Mouse (Mus musculus): ENCODE results near the gene Mov10l1. TPM values are rescaled to one million over a fixed set of nuclear protein-coding genes. Genes with fewer than 3 reads are reported as not detected.

The Mov10l1 gene
- polyA plus RNA-seq, 1 experiment, result not detected

DNA sequence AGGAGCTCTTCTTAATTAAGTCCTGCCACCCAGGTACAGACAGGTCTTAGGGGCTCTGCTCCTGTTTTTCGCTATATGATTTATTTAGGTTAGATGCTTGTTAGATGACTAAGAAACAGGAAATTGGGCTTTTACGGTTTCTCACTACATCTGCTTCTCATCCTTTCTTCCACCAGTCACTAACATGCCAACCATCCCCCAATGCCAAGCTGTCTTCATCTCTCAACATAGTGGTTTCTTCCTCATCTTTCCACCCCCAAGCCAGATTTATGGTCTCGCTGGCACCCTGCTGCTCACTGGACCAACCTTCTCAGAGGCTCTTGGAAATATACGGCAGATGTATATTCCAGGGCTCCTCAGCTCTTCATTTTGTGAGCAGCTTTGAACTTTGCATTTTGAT, 108.0 kb downstream of the Mov10l1 start:
- Histone ChIP-seq H3K4me3 (ENCODE audit: insufficient read depth, poor library complexity, severe bottlenecking) (no peak overlapping the region), H3K79me2 (ENCODE audit: control insufficient read depth, insufficient read depth) (peaks cover 12% of the 10 kb centered on the region), H3K36me3 (ENCODE audit: control insufficient read depth, insufficient read depth) (peaks cover 20% of the 10 kb centered on the region)

DNA sequence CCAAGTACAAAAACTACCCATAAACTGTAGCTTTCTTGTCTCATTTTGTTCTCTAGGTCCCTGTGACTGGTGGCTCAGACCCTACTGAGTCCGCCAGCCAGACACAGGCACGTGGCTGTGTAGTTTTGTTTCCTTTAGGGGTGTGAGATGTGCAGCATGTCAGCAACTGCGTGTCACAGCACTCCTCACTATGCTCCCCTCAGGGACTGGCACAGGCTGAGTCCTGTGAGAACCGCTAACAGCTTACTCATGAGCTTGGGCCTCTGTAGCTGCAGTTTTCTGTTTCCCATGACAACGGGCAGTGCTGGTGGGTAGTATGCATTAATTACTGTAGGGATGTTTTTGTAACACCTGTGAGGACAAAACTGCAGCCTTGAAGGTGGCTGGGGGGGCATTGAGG, 109.5 kb downstream of the Mov10l1 start:
- TF ChIP-seq FOSL1 (IDR thresholded peaks at IDR 0.05; ENCODE audit: insufficient read depth, low read length, poor library complexity, severe bottlenecking), result no peak
- no peak for TF ChIP-seq MYOG (IDR thresholded peaks at IDR 0.05; ENCODE audit: control insufficient read depth, extremely low read depth, insufficient read length)
- TF ChIP-seq MYOD1 (IDR thresholded peaks at IDR 0.05; ENCODE audit: control insufficient read depth, insufficient read length, low read depth), result no peak
- no peak for TF ChIP-seq CTCF (IDR thresholded peaks at IDR 0.05; ENCODE audit: control insufficient read depth, insufficient read depth, insufficient read length)
- TF ChIP-seq MAX (IDR thresholded peaks at IDR 0.05), result no peak
- no peak for TF ChIP-seq CEBPB (IDR thresholded peaks at IDR 0.05; ENCODE audit: low read depth)
- TF ChIP-seq USF1 (IDR thresholded peaks at IDR 0.05; ENCODE audit: low read depth), result no peak
- Histone ChIP-seq H3K4me3 (ENCODE audit: insufficient read depth, poor library complexity, severe bottlenecking) (no peak overlapping the region), H3K27me3 (ENCODE audit: control insufficient read depth, insufficient read depth, insufficient read length) (no peaks in the 10 kb centered on the region), H3ac (ENCODE audit: control insufficient read depth, insufficient read length, low read depth) (no peak overlapping the region), H3K79me2 (ENCODE audit: control insufficient read depth, insufficient read depth) (peaks cover 12% of the 10 kb centered on the region), H3K79me3 (ENCODE audit: low read depth) (no peaks in the 10 kb centered on the region), H3K36me3 (ENCODE audit: control insufficient read depth, insufficient read depth) (peaks cover 33% of the 10 kb centered on the region)

More for the DNA sequence above, 108.0 kb downstream of the Mov10l1 start:
- TF ChIP-seq MAX (IDR thresholded peaks at IDR 0.05) (no peak), FOSL1 (IDR thresholded peaks at IDR 0.05; ENCODE audit: insufficient read depth, low read length, poor library complexity, severe bottlenecking) (no peak), CEBPB (IDR thresholded peaks at IDR 0.05; ENCODE audit: low read depth) (no peak), MYOD1 (IDR thresholded peaks at IDR 0.05; ENCODE audit: control insufficient read depth, insufficient read length, low read depth) (no peak), CTCF (IDR thresholded peaks at IDR 0.05; ENCODE audit: control insufficient read depth, insufficient read depth, insufficient read length) (no peak)
- Histone ChIP-seq H3K27me3 (ENCODE audit: control insufficient read depth, insufficient read depth, insufficient read length) (no peaks in the 10 kb centered on the region), H3ac (ENCODE audit: control insufficient read depth, insufficient read length, low read depth) (no peak overlapping the region), H3K79me3 (ENCODE audit: low read depth) (no peaks in the 10 kb centered on the region)

DNA sequence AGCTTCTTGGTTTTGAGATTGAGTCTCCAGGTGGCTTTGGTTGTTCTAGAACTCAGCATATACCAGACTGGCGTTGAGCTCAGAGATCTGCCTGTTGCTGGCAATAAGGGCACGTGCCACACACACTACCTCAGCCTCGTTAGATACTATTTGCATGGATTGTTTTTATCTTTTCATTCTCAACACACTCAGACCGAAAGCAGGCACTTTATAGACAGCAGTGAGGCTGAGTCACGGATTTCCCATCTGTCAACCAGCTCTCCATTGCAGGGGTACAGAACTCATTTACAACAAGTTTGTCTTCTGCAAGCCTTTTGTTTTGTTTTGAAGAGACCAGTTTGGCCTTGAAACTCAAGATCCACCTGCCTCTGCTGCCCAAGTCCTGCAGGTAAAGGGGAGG, 114.7 kb downstream of the Mov10l1 start:
- TF ChIP-seq CEBPB (IDR thresholded peaks at IDR 0.05; ENCODE audit: low read depth) (no peak), USF1 (IDR thresholded peaks at IDR 0.05; ENCODE audit: low read depth) (no peak), MYOD1 (IDR thresholded peaks at IDR 0.05; ENCODE audit: control insufficient read depth, insufficient read length, low read depth) (no peak), FOSL1 (IDR thresholded peaks at IDR 0.05; ENCODE audit: insufficient read depth, low read length, poor library complexity, severe bottlenecking) (no peak), CTCF (IDR thresholded peaks at IDR 0.05; ENCODE audit: control insufficient read depth, insufficient read depth, insufficient read length) (no peak), MYOG (IDR thresholded peaks at IDR 0.05; ENCODE audit: control insufficient read depth, extremely low read depth, insufficient read length) (no peak), MAX (IDR thresholded peaks at IDR 0.05) (no peak)
- Histone ChIP-seq H3K79me2 (ENCODE audit: control insufficient read depth, insufficient read depth) (no peaks in the 10 kb centered on the region), H3K27me3 (ENCODE audit: control insufficient read depth, insufficient read depth, insufficient read length) (no peaks in the 10 kb centered on the region), H3ac (ENCODE audit: control insufficient read depth, insufficient read length, low read depth) (no peak overlapping the region), H3K36me3 (ENCODE audit: control insufficient read depth, insufficient read depth) (peaks cover 85% of the 10 kb centered on the region), H3K4me3 (ENCODE audit: insufficient read depth, poor library complexity, severe bottlenecking) (no peak overlapping the region), H3K79me3 (ENCODE audit: low read depth) (no peaks in the 10 kb centered on the region)

DNA sequence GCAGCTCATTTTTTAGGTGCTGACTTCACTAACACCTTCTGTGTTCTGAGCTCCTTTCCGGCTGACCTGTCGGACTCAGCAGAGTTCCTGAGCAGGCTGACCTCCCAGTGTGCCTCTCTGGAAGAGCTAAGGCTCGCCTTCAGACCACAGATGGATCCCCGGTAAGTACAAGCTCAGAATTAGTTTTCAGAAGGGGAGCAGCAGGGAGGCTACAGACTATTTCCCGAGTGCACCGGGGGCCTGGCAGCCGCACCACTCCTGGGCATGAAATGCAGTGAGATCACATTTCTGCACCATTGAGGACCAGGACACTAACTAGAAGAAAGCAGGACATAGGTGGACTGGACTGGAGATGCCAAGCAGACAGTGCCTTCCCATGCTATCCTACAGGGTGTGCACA, 115.9 kb downstream of the Mov10l1 start:
- Histone ChIP-seq H3K79me2 (ENCODE audit: control insufficient read depth, insufficient read depth) (no peaks in the 10 kb centered on the region), H3K27me3 (ENCODE audit: control insufficient read depth, insufficient read depth, insufficient read length) (no peaks in the 10 kb centered on the region), H3ac (ENCODE audit: control insufficient read depth, insufficient read length, low read depth) (no peak overlapping the region), H3K36me3 (ENCODE audit: control insufficient read depth, insufficient read depth) (peaks cover 91% of the 10 kb centered on the region), H3K4me3 (ENCODE audit: insufficient read depth, poor library complexity, severe bottlenecking) (no peak overlapping the region), H3K79me3 (ENCODE audit: low read depth) (no peaks in the 10 kb centered on the region)
- TF ChIP-seq FOSL1 (IDR thresholded peaks at IDR 0.05; ENCODE audit: insufficient read depth, low read length, poor library complexity, severe bottlenecking), result no peak
- TF ChIP-seq MYOG (IDR thresholded peaks at IDR 0.05; ENCODE audit: control insufficient read depth, extremely low read depth, insufficient read length), result no peak
- TF ChIP-seq MYOD1 (IDR thresholded peaks at IDR 0.05; ENCODE audit: control insufficient read depth, insufficient read length, low read depth), result no peak
- TF ChIP-seq CEBPB (IDR thresholded peaks at IDR 0.05; ENCODE audit: low read depth), result no peak
- TF ChIP-seq USF1 (IDR thresholded peaks at IDR 0.05; ENCODE audit: low read depth), result no peak
- no peak for TF ChIP-seq CTCF (IDR thresholded peaks at IDR 0.05; ENCODE audit: control insufficient read depth, insufficient read depth, insufficient read length)
- no peak for TF ChIP-seq MAX (IDR thresholded peaks at IDR 0.05)

DNA sequence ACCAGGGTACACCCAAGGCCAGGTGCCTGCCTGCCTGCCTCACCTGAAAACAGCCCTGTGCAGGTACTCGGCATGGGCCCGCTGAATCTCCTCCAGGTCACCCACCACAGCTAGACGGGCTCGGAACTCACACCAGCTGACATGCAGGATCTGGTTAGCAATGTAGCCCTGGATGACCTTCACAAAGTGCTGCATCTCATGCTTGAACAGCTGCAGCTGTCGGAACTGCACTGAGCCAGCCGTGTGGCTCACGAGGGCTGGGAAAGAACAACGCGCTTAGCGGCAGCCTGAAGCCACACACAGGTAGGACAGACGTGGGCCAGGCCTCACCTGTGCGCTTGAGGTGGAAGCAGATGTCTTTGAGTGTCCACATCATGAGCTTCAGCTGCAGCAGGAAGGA, 118.1 kb downstream of the Mov10l1 start:
- Histone ChIP-seq H3K4me3 (ENCODE audit: insufficient read depth, poor library complexity, severe bottlenecking) (no peak overlapping the region), H3K36me3 (ENCODE audit: control insufficient read depth, insufficient read depth) (peaks cover 97% of the 10 kb centered on the region), H3K27me3 (ENCODE audit: control insufficient read depth, insufficient read depth, insufficient read length) (no peaks in the 10 kb centered on the region), H3ac (ENCODE audit: control insufficient read depth, insufficient read length, low read depth) (no peak overlapping the region), H3K79me2 (ENCODE audit: control insufficient read depth, insufficient read depth) (no peaks in the 10 kb centered on the region), H3K79me3 (ENCODE audit: low read depth) (no peaks in the 10 kb centered on the region)
- TF ChIP-seq FOSL1 (IDR thresholded peaks at IDR 0.05; ENCODE audit: insufficient read depth, low read length, poor library complexity, severe bottlenecking) (no peak), CEBPB (IDR thresholded peaks at IDR 0.05; ENCODE audit: low read depth) (no peak), MAX (IDR thresholded peaks at IDR 0.05) (no peak), USF1 (IDR thresholded peaks at IDR 0.05; ENCODE audit: low read depth) (no peak), MYOD1 (IDR thresholded peaks at IDR 0.05; ENCODE audit: control insufficient read depth, insufficient read length, low read depth) (no peak), MYOG (IDR thresholded peaks at IDR 0.05; ENCODE audit: control insufficient read depth, extremely low read depth, insufficient read length) (no peak), CTCF (IDR thresholded peaks at IDR 0.05; ENCODE audit: control insufficient read depth, insufficient read depth, insufficient read length) (no peak)

DNA sequence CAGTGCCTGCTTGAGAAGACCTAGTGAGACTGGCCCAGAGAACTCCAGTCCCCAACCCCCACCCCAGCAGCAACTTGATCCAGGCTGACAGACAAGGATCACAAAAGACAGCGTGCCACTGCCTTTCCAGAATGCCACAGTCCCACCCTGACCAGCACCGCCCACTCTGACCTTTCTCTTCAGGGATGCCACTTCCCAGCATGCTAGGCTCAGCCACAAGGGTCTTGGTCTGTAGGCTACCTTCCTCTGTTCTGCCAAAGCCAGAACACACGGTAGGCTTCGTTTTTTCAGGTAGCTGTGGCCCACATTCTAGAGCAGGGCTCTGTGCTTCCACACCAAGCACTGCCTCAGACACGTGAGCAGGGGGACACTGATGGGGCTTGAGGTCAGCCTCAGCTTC, 119.9 kb downstream of the Mov10l1 start:
- no peaks in the 10 kb centered on the region for H3K79me3 ChIP-seq (ENCODE audit: low read depth)
- H3K36me3 ChIP-seq (ENCODE audit: control insufficient read depth, insufficient read depth), result peaks cover 95% of the 10 kb centered on the region
- no peak overlapping the region for H3K4me3 ChIP-seq (ENCODE audit: insufficient read depth, poor library complexity, severe bottlenecking)
- no peak overlapping the region for H3ac ChIP-seq (ENCODE audit: control insufficient read depth, insufficient read length, low read depth)
- no peaks in the 10 kb centered on the region for H3K27me3 ChIP-seq (ENCODE audit: control insufficient read depth, insufficient read depth, insufficient read length)
- TF ChIP-seq MYOD1 (IDR thresholded peaks at IDR 0.05; ENCODE audit: control insufficient read depth, insufficient read length, low read depth) (no peak), CEBPB (IDR thresholded peaks at IDR 0.05; ENCODE audit: low read depth) (no peak), MYOG (IDR thresholded peaks at IDR 0.05; ENCODE audit: control insufficient read depth, extremely low read depth, insufficient read length) (no peak), USF1 (IDR thresholded peaks at IDR 0.05; ENCODE audit: low read depth) (no peak)
- H3K79me2 ChIP-seq (ENCODE audit: control insufficient read depth, insufficient read depth), result no peaks in the 10 kb centered on the region

Data from C2C12 (cell line).